Mouse (Mus musculus): ENCODE data around the gene Rnf11.

Gene Rnf11

GRCm38 (mm10) chr4:109448531-109448930, 36.0 kb downstream of the Rnf11 start:
- in situ Hi-C loops (cut with MboI; ENCODE audit: low pct_unique_long_range_greater_than_20kb in 1 of 2, low sequenced_read_pairs in 2 of 2, unreplicated experiment in 1 of 2), result no loop called here

- in situ Hi-C loops (cut with MboI; ENCODE audit: low pct_unique_long_range_greater_than_20kb in 1 of 2, low sequenced_read_pairs in 2 of 2, unreplicated experiment in 1 of 2), result no loop called here
Observed at GRCm38 (mm10) chr4:109445956-109446355, 38.6 kb downstream of the Rnf11 start.

GRCm38 (mm10) chr4:109445397-109445796, 39.1 kb downstream of the Rnf11 start:
- in situ Hi-C loops (cut with MboI; ENCODE audit: low pct_unique_long_range_greater_than_20kb in 1 of 2, low sequenced_read_pairs in 2 of 2, unreplicated experiment in 1 of 2), result no loop called here

GRCm38 (mm10) chr4:109444951-109445350, 39.6 kb downstream of the Rnf11 start:
- in situ Hi-C loops (cut with MboI; ENCODE audit: low pct_unique_long_range_greater_than_20kb in 1 of 2, low sequenced_read_pairs in 2 of 2, unreplicated experiment in 1 of 2), result no loop called here

- in situ Hi-C loops (cut with MboI; ENCODE audit: low pct_unique_long_range_greater_than_20kb in 1 of 2, low sequenced_read_pairs in 2 of 2, unreplicated experiment in 1 of 2), result no loop called here
Observed at GRCm38 (mm10) chr4:109444471-109444870, 40.1 kb downstream of the Rnf11 start.

- in situ Hi-C loops (cut with MboI; ENCODE audit: low pct_unique_long_range_greater_than_20kb in 1 of 2, low sequenced_read_pairs in 2 of 2, unreplicated experiment in 1 of 2), result no loop called here
Observed at GRCm38 (mm10) chr4:109442649-109443048, 41.9 kb downstream of the Rnf11 start.

GRCm38 (mm10) chr4:109442126-109442525, 42.4 kb downstream of the Rnf11 start:
- in situ Hi-C loops (cut with MboI; ENCODE audit: low pct_unique_long_range_greater_than_20kb in 1 of 2, low sequenced_read_pairs in 2 of 2, unreplicated experiment in 1 of 2), result no loop called here

GRCm38 (mm10) chr4:109441000-109441399, 43.5 kb downstream of the Rnf11 start:
- in situ Hi-C loops (cut with MboI; ENCODE audit: low pct_unique_long_range_greater_than_20kb in 1 of 2, low sequenced_read_pairs in 2 of 2, unreplicated experiment in 1 of 2), result no loop called here

GRCm38 (mm10) chr4:109440381-109440780, 44.1 kb downstream of the Rnf11 start:
- in situ Hi-C loops (cut with MboI; ENCODE audit: low pct_unique_long_range_greater_than_20kb in 1 of 2, low sequenced_read_pairs in 2 of 2, unreplicated experiment in 1 of 2), result no loop called here

- in situ Hi-C loops (cut with MboI; ENCODE audit: low pct_unique_long_range_greater_than_20kb in 1 of 2, low sequenced_read_pairs in 2 of 2, unreplicated experiment in 1 of 2), result no loop called here
Observed at GRCm38 (mm10) chr4:109439825-109440248, 44.7 kb downstream of the Rnf11 start.

- in situ Hi-C loops (cut with MboI; ENCODE audit: low pct_unique_long_range_greater_than_20kb in 1 of 2, low sequenced_read_pairs in 2 of 2, unreplicated experiment in 1 of 2), result no loop called here
Observed at GRCm38 (mm10) chr4:109439101-109439500, 45.4 kb downstream of the Rnf11 start.

GRCm38 (mm10) chr4:109437913-109438878, 46.3 kb downstream of the Rnf11 start:
- in situ Hi-C loops (cut with MboI; ENCODE audit: low pct_unique_long_range_greater_than_20kb in 1 of 2, low sequenced_read_pairs in 2 of 2, unreplicated experiment in 1 of 2), result no loop called here

GRCm38 (mm10) chr4:109434256-109434655, 50.3 kb downstream of the Rnf11 start:
- in situ Hi-C loops (cut with MboI; ENCODE audit: low pct_unique_long_range_greater_than_20kb in 1 of 2, low sequenced_read_pairs in 2 of 2, unreplicated experiment in 1 of 2), result no loop called here

GRCm38 (mm10) chr4:109433641-109434040, 50.9 kb downstream of the Rnf11 start:
- in situ Hi-C loops (cut with MboI; ENCODE audit: low pct_unique_long_range_greater_than_20kb in 1 of 2, low sequenced_read_pairs in 2 of 2, unreplicated experiment in 1 of 2), result no loop called here

GRCm38 (mm10) chr4:109432668-109433375, 51.7 kb downstream of the Rnf11 start:
- in situ Hi-C loops (cut with MboI; ENCODE audit: low pct_unique_long_range_greater_than_20kb in 1 of 2, low sequenced_read_pairs in 2 of 2, unreplicated experiment in 1 of 2), result no loop called here

GRCm38 (mm10) chr4:109430854-109431253, 53.7 kb downstream of the Rnf11 start:
- in situ Hi-C loops (cut with MboI; ENCODE audit: low pct_unique_long_range_greater_than_20kb in 1 of 2, low sequenced_read_pairs in 2 of 2, unreplicated experiment in 1 of 2), result no loop called here

GRCm38 (mm10) chr4:109430250-109430649, 54.3 kb downstream of the Rnf11 start:
- in situ Hi-C loops (cut with MboI; ENCODE audit: low pct_unique_long_range_greater_than_20kb in 1 of 2, low sequenced_read_pairs in 2 of 2, unreplicated experiment in 1 of 2), result no loop called here

GRCm38 (mm10) chr4:109427058-109427457, 57.5 kb downstream of the Rnf11 start:
- in situ Hi-C loops (cut with MboI; ENCODE audit: low pct_unique_long_range_greater_than_20kb in 1 of 2, low sequenced_read_pairs in 2 of 2, unreplicated experiment in 1 of 2), result no loop called here

- in situ Hi-C loops (cut with MboI; ENCODE audit: low pct_unique_long_range_greater_than_20kb in 1 of 2, low sequenced_read_pairs in 2 of 2, unreplicated experiment in 1 of 2), result no loop called here
Observed at GRCm38 (mm10) chr4:109423438-109423837, 61.1 kb downstream of the Rnf11 start.

All from mouse embryonic stem cell (cell line).